Mouse (Mus musculus): ENCODE data around the gene Cnr1.

DNA sequence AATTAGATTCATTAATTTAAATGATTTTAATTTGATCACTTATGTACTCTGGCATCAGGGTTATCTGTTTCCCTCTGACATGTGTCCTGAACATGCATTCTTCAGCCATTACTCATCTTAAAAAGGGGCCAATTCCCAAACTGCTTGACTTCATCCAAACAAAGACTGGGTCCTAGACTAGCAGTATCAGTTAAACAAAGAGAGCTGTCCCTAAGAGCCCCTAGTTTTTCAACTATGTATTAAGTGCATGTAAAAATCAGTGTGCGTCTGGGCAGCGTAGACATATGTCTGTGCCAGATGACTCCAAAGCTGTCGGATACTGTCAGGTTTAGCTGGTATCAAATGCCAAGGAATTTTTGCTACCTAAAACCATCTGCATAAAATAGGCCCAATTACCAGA, 23.2 kb downstream of the Cnr1 start:
- TF ChIP-seq POLR2A (IDR thresholded peaks at IDR 0.05; ENCODE audit: extremely low read depth, insufficient read depth, low read length) (no peak), CTCF (IDR thresholded peaks at IDR 0.05; ENCODE audit: low read depth, low read length) (no peak)

All from liver, adult 2 months (tissue).